Mouse (Mus musculus) ES-Bruce4 (cell line): ENCODE measurements around the gene Fkbp2.

ENCODE experiments used
- CTCF ChIP-seq: IDR thresholded peaks from one replicate; pipeline ENCODE4 v1.8.1; 2011; ENCODE audit warnings: low read depth, low read length
- POLR2A ChIP-seq: IDR thresholded peaks from one replicate; pipeline ENCODE4 v1.8.1; 2011; ENCODE audit warnings: low read length; ENCODE audit not compliant: insufficient read depth

DNA sequence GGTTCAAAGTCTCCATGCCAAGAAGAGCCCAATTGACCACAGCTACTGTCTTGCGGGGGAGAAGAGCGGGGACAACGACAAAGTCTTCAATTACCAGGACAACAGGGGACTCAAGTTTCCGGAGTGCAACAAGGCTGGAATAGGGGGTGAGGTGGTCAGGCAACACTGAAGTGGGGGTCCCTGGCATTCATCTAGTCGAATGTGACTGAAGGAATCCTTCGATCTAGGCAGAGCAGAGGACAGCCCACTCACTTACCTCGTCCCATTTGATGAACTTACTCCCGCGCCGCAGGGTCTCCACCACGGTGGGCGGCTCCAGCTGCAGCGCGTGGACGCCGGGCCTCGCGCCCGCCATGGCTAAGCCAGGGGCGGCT lies 11.0 kb downstream of the Fkbp2 start:
- TF ChIP-seq CTCF: no peak
- no peak for TF ChIP-seq POLR2A
